Mouse (Mus musculus): ENCODE measurements at regions not wholly inside any gene's neighbourhood (a gene's known extent, or its start where the extent isn't known, plus 50 kb on each side); places are given as distances from the start of the nearest gene placed in this dataset.

GRCm38 (mm10) chr5:45368451-45368850 lies 81.6 kb downstream of the Qdpr start:
- TF ChIP-seq CTCF (IDR thresholded peaks at IDR 0.05; ENCODE audit: low read depth) (no peak), EP300 (optimal IDR thresholded peaks at IDR 0.05) (no peak)

Data from stomach, postnatal 0 days (tissue).